Mouse (Mus musculus): ENCODE results near the gene Cst3.

Cst3 gene

GRCm38 (mm10) chr2:148856630-148857400, 18.7 kb downstream of the Cst3 start:
- DNase-seq (ENCODE audit: low spot score): no peak

- peak; percentile 79 for DNase-seq (ENCODE audit: low spot score)
These were observed 24.2 kb downstream of the Cst3 start for GRCm38 (mm10) chr2:148851116-148851906.

GRCm38 (mm10) chr2:148839224-148839623, 36.3 kb downstream of the Cst3 start:
- no peak for DNase-seq (ENCODE audit: low spot score)

GRCm38 (mm10) chr2:148838075-148838777, 37.3 kb downstream of the Cst3 start:
- DNase-seq (ENCODE audit: low spot score): no peak

GRCm38 (mm10) chr2:148834912-148835311, 40.6 kb downstream of the Cst3 start, which contains the start of gene Cst9:
Gene Cst9, plus strand, starts transcription at chr2:148835147.
- DNase-seq (ENCODE audit: low spot score): no peak

GRCm38 (mm10) chr2:148825986-148826385, 49.5 kb downstream of the Cst3 start:
- DNase-seq (ENCODE audit: low spot score): no peak
